Mouse (Mus musculus) bone marrow macrophage, adult 2 months (primary cell): ENCODE results near the gene 1700011L22Rik.

Experiments used
- CTCF ChIP-seq: IDR thresholded peaks from 2 replicates; pipeline ENCODE4 v1.5.1; 2012; ENCODE audit warnings: low read depth, mild to moderate bottlenecking, low read length, moderate library complexity
- POLR2A ChIP-seq: IDR thresholded peaks from 2 replicates; pipeline ENCODE4 v1.6.1; 2012; ENCODE audit warnings: mild to moderate bottlenecking, low read depth, low read length, borderline replicate concordance

- TF ChIP-seq POLR2A, result no peak
- TF ChIP-seq CTCF, result no peak
Observed at GRCm38 (mm10) chr8:79274940-79275339, 26.6 kb upstream of the 1700011L22Rik start.
